Mouse (Mus musculus): Measurements from ENCODE around the gene Mrpl54. TPM values are rescaled to one million over a fixed set of nuclear protein-coding genes. Genes with fewer than 3 reads are reported as not detected.

Mrpl54 gene
- total and polyA plus RNA-seq, 3 experiments = 137 to 421 (median 157) TPM

- no peak for TF ChIP-seq MYB (IDR thresholded peaks at IDR 0.05; ENCODE audit: low read depth, low read length)
- peak overlapping the region; percentile 48 for H3K27ac ChIP-seq (ENCODE audit: control insufficient read depth, low read depth, low read length)
- H3K36me3 ChIP-seq (ENCODE audit: control insufficient read depth in 1 of 2, insufficient read depth in 2 of 2, low read length in 2 of 2) = peaks cover 0 to 2% of the 10 kb centered on the region in 2 experiments; a peak in 1 of 4 replicates
These were observed 49.9 kb downstream of the Mrpl54 start for GRCm38 (mm10) chr10:81216810-81217209.

GRCm38 (mm10) chr10:81216260-81216659, 50.5 kb downstream of the Mrpl54 start:
- Histone ChIP-seq H3K27me3 (ENCODE audit: control insufficient read depth in 1 of 2, insufficient read depth in 2 of 2, low read length in 2 of 2) (no peaks in the 10 kb centered on the region), H3K27ac (ENCODE audit: control insufficient read depth, low read depth, low read length) (peak overlapping the region; percentile 48), H3K36me3 (ENCODE audit: control insufficient read depth in 1 of 2, insufficient read depth in 2 of 2, low read length in 2 of 2) (peaks cover 0 to 2% of the 10 kb centered on the region in 2 experiments; a peak in 1 of 4 replicates), H3K79me2 (ENCODE audit: control insufficient read depth, insufficient read depth, low read length, poor library complexity) (no peaks in the 10 kb centered on the region), H3K4me3 (ENCODE audit: control insufficient read depth in 1 of 2, insufficient read depth in 1 of 2, low read depth in 2 of 2, low read length in 2 of 2) (peak overlapping the region; percentile 31 to 60; a peak in 3 of 4 replicates), H3K9ac (ENCODE audit: control insufficient read depth, low read depth, low read length, poor library complexity, severe bottlenecking) (peak overlapping the region; percentile 49), H3K4me1 (ENCODE audit: control insufficient read depth in 1 of 2, insufficient read depth in 2 of 2, low read length in 2 of 2) (peaks cover 2 to 13% of the 10 kb centered on the region in 2 experiments), H3K9me3 (replicated peaks; ENCODE audit: insufficient read depth, low read length) (no peaks in the 10 kb centered on the region)
- peak; percentile 90 for DNase-seq (ENCODE audit: low read depth, low spot score)
- TF ChIP-seq ELF1 (IDR thresholded peaks at IDR 0.05; ENCODE audit: low read depth, low read length) (peak; percentile 63; the same call in 1 of the 2 replicates), MYB (IDR thresholded peaks at IDR 0.05; ENCODE audit: low read depth, low read length) (no peak), GABPA (IDR thresholded peaks at IDR 0.05; ENCODE audit: low read depth, low read length) (no peak), ZMIZ1 (IDR thresholded peaks at IDR 0.05; ENCODE audit: low read depth, low read length) (peak; percentile 63; the same call in 1 of the 2 replicates), MXI1 (IDR thresholded peaks at IDR 0.05; ENCODE audit: low read depth, low read length) (no peak; the same call in 1 of the 2 replicates), GATA1 (IDR thresholded peaks at IDR 0.05; ENCODE audit: low read depth, low read length) (peak; percentile 47; the same call in 1 of the 2 replicates), MAFK (IDR thresholded peaks at IDR 0.05; ENCODE audit: borderline replicate concordance, low read depth, low read length) (no peak), NELFE (IDR thresholded peaks at IDR 0.05; ENCODE audit: low read depth, low read length) (peak; percentile 72), SMC3 (IDR thresholded peaks at IDR 0.05; ENCODE audit: low read depth, low read length) (no peak), EP300 (IDR thresholded peaks at IDR 0.05; ENCODE audit: low read depth in 1 of 2, low read length in 2 of 2) (0 out of 4 replicates have a peak, but pooled peaks of 1 of the 2 experiments have one; percentile 19), BHLHE40 (IDR thresholded peaks at IDR 0.05; ENCODE audit: borderline replicate concordance, low read depth, low read length) (no peak), SIN3A (IDR thresholded peaks at IDR 0.05; ENCODE audit: low read length) (peak; percentile 67), MEF2A (IDR thresholded peaks at IDR 0.05; ENCODE audit: extremely low read depth, insufficient replicate concordance, low read depth, low read length, poor library complexity, severe bottlenecking) (no peak), MYC (IDR thresholded peaks at IDR 0.05; ENCODE audit: low read depth, low read length) (0 out of 2 replicates have a peak, but pooled peaks have one; percentile 16), CHD1 (IDR thresholded peaks at IDR 0.05; ENCODE audit: low read depth, low read length) (no peak), POLR2AphosphoS2 (IDR thresholded peaks at IDR 0.05; ENCODE audit: low read length) (peak; percentile 45; the same call in 1 of the 2 replicates), RAD21 (IDR thresholded peaks at IDR 0.05; ENCODE audit: low read depth, low read length) (no peak), UBTF (IDR thresholded peaks at IDR 0.05; ENCODE audit: borderline replicate concordance, insufficient read depth, low read depth, low read length) (no peak), MAZ (IDR thresholded peaks at IDR 0.05; ENCODE audit: low read depth, low read length) (no peak), ZNF384 (IDR thresholded peaks at IDR 0.05; ENCODE audit: low read depth, low read length) (no peak), RCOR1 (IDR thresholded peaks at IDR 0.05; ENCODE audit: low read depth, low read length) (peak; percentile 43; the same call in 1 of the 2 replicates), KAT2A (conservative IDR thresholded peaks at IDR 0.05; ENCODE audit: low read depth, low read length) (no peak), ETS1 (IDR thresholded peaks at IDR 0.05; ENCODE audit: low read depth, low read length) (0 out of 2 replicates have a peak, but pooled peaks have one; percentile 19), USF2 (IDR thresholded peaks at IDR 0.05; ENCODE audit: borderline replicate concordance in 1 of 2, insufficient read depth in 1 of 2, low read depth in 1 of 2, low read length in 2 of 2) (no peak), TAL1 (IDR thresholded peaks at IDR 0.05; ENCODE audit: low read length) (no peak), POLR2A (IDR thresholded peaks at IDR 0.05; ENCODE audit: control insufficient read depth in 1 of 2, insufficient read depth in 1 of 2, low read depth in 1 of 2, low read length in 2 of 2, poor library complexity in 1 of 2) (peak; percentile 48 to 76; a peak in 2 of 4 replicates), ZC3H11A (IDR thresholded peaks at IDR 0.05; ENCODE audit: low read depth, low read length) (no peak), JUND (IDR thresholded peaks at IDR 0.05; ENCODE audit: low read depth, low read length) (no peak), TCF12 (IDR thresholded peaks at IDR 0.05; ENCODE audit: low read depth, low read length) (peak; percentile 56; the same call in 1 of the 2 replicates), MAX (IDR thresholded peaks at IDR 0.05; ENCODE audit: low read length) (peak; percentile 45; the same call in 1 of the 2 replicates)

More at GRCm38 (mm10) chr10:81216810-81217209, 49.9 kb downstream of the Mrpl54 start:
- no peaks in the 10 kb centered on the region for H3K79me2 ChIP-seq (ENCODE audit: control insufficient read depth, insufficient read depth, low read length, poor library complexity)
- H3K9me3 ChIP-seq (replicated peaks; ENCODE audit: insufficient read depth, low read length) = no peaks in the 10 kb centered on the region
- H3K27me3 ChIP-seq (ENCODE audit: control insufficient read depth in 1 of 2, insufficient read depth in 2 of 2, low read length in 2 of 2) = no peaks in the 10 kb centered on the region
- H3K4me1 ChIP-seq (ENCODE audit: control insufficient read depth in 1 of 2, insufficient read depth in 2 of 2, low read length in 2 of 2) = peaks cover 4 to 13% of the 10 kb centered on the region in 2 experiments
- peak overlapping the region; percentile 6; the same call in 1 of the 2 replicates for H3K9ac ChIP-seq (ENCODE audit: control insufficient read depth, low read depth, low read length, poor library complexity, severe bottlenecking)
- H3K4me3 ChIP-seq (ENCODE audit: control insufficient read depth in 1 of 2, insufficient read depth in 1 of 2, low read depth in 2 of 2, low read length in 2 of 2) = peak overlapping the region; percentile 13 to 44; a peak in 2 of 4 replicates
- no peak for DNase-seq (ENCODE audit: low read depth, low spot score)

Data from MEL (cell line).